Mouse (Mus musculus) limb, embryonic 14.5 days (tissue): ENCODE results near the gene Vangl2. TPM values are rescaled to one million over a fixed set of nuclear protein-coding genes. Genes with fewer than 3 reads are reported as not detected.

Experiments
- ATAC-seq: fragments of 200-750 bp; cut with Nextera tagmentation; 2 replicates; pipeline ENCODE4 v1.8.0; 2017; ENCODE audit warnings: low read depth, moderate number of reproducible peaks, moderate TSS enrichment; ENCODE audit not compliant: low FRiP score
- DNase-seq: peaks from one replicate; pipeline ENCODE4 v3.0.0-alpha.2; 2015; ENCODE audit warnings: low spot score
- H3K27ac ChIP-seq: fragments of 300-500 bp; sonication (generic); replicated peaks from 2 replicates; pipeline ENCODE4 v1.5.1; 2014; ENCODE audit warnings: low read depth, mild to moderate bottlenecking, low read length, moderate library complexity, mixed read lengths
- H3K27me3 ChIP-seq: fragments of 300-500 bp; sonication (generic); 2 replicates; pipeline ENCODE4 v1.6.1; 2014; ENCODE audit warnings: low read length, mixed read lengths; ENCODE audit not compliant: control insufficient read depth, insufficient read depth
- H3K36me3 ChIP-seq: fragments of 300-500 bp; sonication (generic); 2 replicates; pipeline ENCODE4 v1.6.1; 2014; ENCODE audit warnings: mild to moderate bottlenecking, low read length, moderate library complexity, mixed read lengths; ENCODE audit not compliant: control insufficient read depth, insufficient read depth
- H3K4me1 ChIP-seq: fragments of 300-500 bp; sonication (generic); 2 replicates; pipeline ENCODE4 v1.6.1; 2014; ENCODE audit warnings: antibody characterized with exemption, low read length, mixed read lengths; ENCODE audit not compliant: control insufficient read depth, insufficient read depth
- H3K4me2 ChIP-seq: fragments of 300-500 bp; sonication (generic); replicated peaks from 2 replicates; pipeline ENCODE4 v1.6.1; 2014; ENCODE audit warnings: low read depth, mild to moderate bottlenecking, low read length, moderate library complexity; ENCODE audit not compliant: severe bottlenecking
- H3K4me3 ChIP-seq: fragments of 300-500 bp; sonication (generic); replicated peaks from 2 replicates; pipeline ENCODE4 v1.5.1; 2014; ENCODE audit warnings: low read length
- H3K9ac ChIP-seq: fragments of 300-500 bp; sonication (generic); 2 replicates; pipeline ENCODE4 v1.6.1; 2014; ENCODE audit warnings: mild to moderate bottlenecking, low read depth, low read length, moderate library complexity; ENCODE audit not compliant: severe bottlenecking
- H3K9me3 ChIP-seq: fragments of 300-500 bp; sonication (generic); 2 replicates; pipeline ENCODE4 v1.6.1; 2016; ENCODE audit warnings: low read length; ENCODE audit not compliant: control insufficient read depth
- POLR2A ChIP-seq: fragments of 200-500 bp; IDR thresholded peaks from 2 replicates; pipeline ENCODE4 v1.8.0; 2012; ENCODE audit warnings: inconsistent platforms, mild to moderate bottlenecking, moderate library complexity, borderline replicate concordance; ENCODE audit not compliant: insufficient read depth, insufficient read length; ENCODE audit errors: extremely low read depth
- WGBS: fragments of 180-500 bp; shearing (Covaris S2); extraction: QIAGEN DNeasy Blood & Tissue Kit; methylation state at CpG from one replicate; pipeline ENCODE4 v1.1.7; 2014; 5-methylcytosine and 5-hydroxymethylcytosine counted together
- polyA plus RNA-seq, 2 experiments: library from polyadenylated mRNA; depleted of rRNA in 1 of 2; stranded (reverse) in 1 of 2; unstranded in 1 of 2; fragments of >200 nt; fragmentation: Nextera tagmentation in 1 of 2; extraction: Ambion mirVana in 1 of 2; gene quantifications; 2 replicates each; pipeline versions ENCODE4 v1.2.1 to v1.2.3; 2012 to 2014

Vangl2 gene
- polyA plus RNA-seq, 2 experiments: 15.6 to 29.4 TPM

- H3K4me1 ChIP-seq: peaks cover 21% of the 10 kb centered on the region
- H3K36me3 ChIP-seq: peaks cover 59% of the 10 kb centered on the region
- no peak overlapping the region for H3K4me2 ChIP-seq
- ATAC-seq (peak; percentile 17; the same call in 1 of the 2 replicates), DNase-seq (peak; percentile 58)
- H3K9me3 ChIP-seq: no peaks in the 10 kb centered on the region
- no peak for TF ChIP-seq POLR2A
- H3K9ac ChIP-seq: no peak overlapping the region
- H3K27me3 ChIP-seq: no peaks in the 10 kb centered on the region
- no peak overlapping the region for H3K27ac ChIP-seq
- 23% methylated on average over 5 of the region's 5 CpGs for WGBS
- H3K4me3 ChIP-seq: no peak overlapping the region
Observed at GRCm38 (mm10) chr1:172012030-172012429, 16.2 kb downstream of the Vangl2 start.

- 92% methylated on average over 20 of the region's 20 CpGs for WGBS
- ATAC-seq: no peak
Observed at GRCm38 (mm10) chr1:172010042-172010824, 18.0 kb downstream of the Vangl2 start.

GRCm38 (mm10) chr1:172009406-172009805 lies 18.8 kb downstream of the Vangl2 start:
- DNase-seq (no peak), ATAC-seq (no peak)
- peaks cover 83% of the 10 kb centered on the region for H3K36me3 ChIP-seq
- no peaks in the 10 kb centered on the region for H3K9me3 ChIP-seq
- no peaks in the 10 kb centered on the region for H3K4me1 ChIP-seq
- no peak overlapping the region for H3K4me3 ChIP-seq
- no peak overlapping the region for H3K4me2 ChIP-seq
- no peak overlapping the region for H3K27ac ChIP-seq
- WGBS: 94% methylated on average over 21 of the region's 21 CpGs
- no peak for TF ChIP-seq POLR2A
- no peaks in the 10 kb centered on the region for H3K27me3 ChIP-seq
- no peak overlapping the region for H3K9ac ChIP-seq

More at GRCm38 (mm10) chr1:172010042-172010824, 18.0 kb downstream of the Vangl2 start:
- no peak overlapping the region for H3K27ac ChIP-seq
- no peak overlapping the region for H3K9ac ChIP-seq
- no peak for DNase-seq
- H3K36me3 ChIP-seq: peaks cover 75% of the 10 kb centered on the region
- no peak for TF ChIP-seq POLR2A
- H3K9me3 ChIP-seq: no peaks in the 10 kb centered on the region
- no peak overlapping the region for H3K4me3 ChIP-seq
- no peak overlapping the region for H3K4me2 ChIP-seq
- no peaks in the 10 kb centered on the region for H3K27me3 ChIP-seq
- H3K4me1 ChIP-seq: peaks cover 3% of the 10 kb centered on the region; the same call in 1 of the 2 replicates

GRCm38 (mm10) chr1:172008351-172008750 lies 19.9 kb downstream of the Vangl2 start:
- H3K9ac ChIP-seq: no peak overlapping the region
- H3K4me3 ChIP-seq: no peak overlapping the region
- H3K36me3 ChIP-seq: peaks cover 93% of the 10 kb centered on the region
- DNase-seq: no peak
- 92% methylated on average over 9 of the region's 9 CpGs for WGBS
- H3K9me3 ChIP-seq: no peaks in the 10 kb centered on the region
- ATAC-seq: no peak
- no peaks in the 10 kb centered on the region for H3K27me3 ChIP-seq
- H3K4me2 ChIP-seq: no peak overlapping the region
- no peak for TF ChIP-seq POLR2A
- no peak overlapping the region for H3K27ac ChIP-seq
- H3K4me1 ChIP-seq: no peaks in the 10 kb centered on the region

- 94% methylated on average over 21 of the region's 21 CpGs for WGBS
- Histone ChIP-seq H3K27me3 (no peaks in the 10 kb centered on the region), H3K9ac (no peak overlapping the region), H3K27ac (no peak overlapping the region), H3K4me1 (no peaks in the 10 kb centered on the region), H3K4me2 (no peak overlapping the region), H3K36me3 (peaks cover 94% of the 10 kb centered on the region), H3K4me3 (no peak overlapping the region), H3K9me3 (no peaks in the 10 kb centered on the region)
- TF ChIP-seq POLR2A: no peak
- no peak for ATAC-seq
- no peak for DNase-seq
Observed at GRCm38 (mm10) chr1:172007761-172008160, 20.5 kb downstream of the Vangl2 start.

GRCm38 (mm10) chr1:172001665-172002064 lies 26.6 kb downstream of the Vangl2 start:
- H3K27me3 ChIP-seq: no peaks in the 10 kb centered on the region
- H3K9me3 ChIP-seq: no peaks in the 10 kb centered on the region
- H3K27ac ChIP-seq: no peak overlapping the region
- no peaks in the 10 kb centered on the region for H3K4me1 ChIP-seq
- no peak for TF ChIP-seq POLR2A
- ATAC-seq (no peak), DNase-seq (no peak)
- H3K9ac ChIP-seq: no peak overlapping the region
- 70% methylated on average over 12 of the region's 12 CpGs for WGBS
- peaks cover 41% of the 10 kb centered on the region for H3K36me3 ChIP-seq
- H3K4me2 ChIP-seq: no peak overlapping the region
- H3K4me3 ChIP-seq: no peak overlapping the region
